Mouse (Mus musculus) kidney, adult 11 months (tissue): Measurements from ENCODE around the gene Usp37.

ENCODE experiments used
- DNase-seq: peaks from one replicate; pipeline ENCODE4 v3.0.0; 2022

Gene Usp37

GRCm38 (mm10) chr1:74396456-74397222, 147.4 kb downstream of the Usp37 start:
- peak; percentile 64 for DNase-seq

- DNase-seq: peak; percentile 32
These were observed 148.8 kb downstream of the Usp37 start for GRCm38 (mm10) chr1:74395290-74395689.

GRCm38 (mm10) chr1:74394858-74395257, 149.2 kb downstream of the Usp37 start:
- DNase-seq: no peak

- DNase-seq: peak; percentile 28
These were observed 149.8 kb downstream of the Usp37 start for GRCm38 (mm10) chr1:74394311-74394710.

GRCm38 (mm10) chr1:74393697-74394096, 150.4 kb downstream of the Usp37 start:
- DNase-seq: no peak

DNA sequence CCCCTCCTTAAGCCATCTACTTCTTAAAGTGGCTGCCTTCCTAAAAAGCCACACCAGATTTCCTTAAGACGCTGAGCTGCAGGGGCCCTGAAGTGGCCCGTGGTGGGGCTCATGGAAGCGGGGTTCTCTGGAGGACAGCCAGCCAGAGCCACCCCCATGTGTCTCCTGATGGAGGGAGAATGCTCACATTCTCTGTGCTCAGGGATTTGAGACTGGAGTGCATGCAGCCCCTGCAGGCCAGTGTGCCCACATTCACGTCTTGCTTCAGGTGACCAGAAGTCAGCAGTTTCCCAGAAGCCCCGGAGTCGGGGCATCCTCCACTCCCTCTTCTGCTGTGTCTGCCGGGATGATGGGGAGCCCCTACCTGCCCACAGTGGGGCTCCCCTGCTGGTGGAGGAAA, 151.1 kb downstream of the Usp37 start:
- peak; percentile 52 for DNase-seq

GRCm38 (mm10) chr1:74392446-74392994, 151.6 kb downstream of the Usp37 start:
- peak; percentile 82 for DNase-seq

GRCm38 (mm10) chr1:74391844-74392441, 152.1 kb downstream of the Usp37 start:
- DNase-seq: peak; percentile 84

GRCm38 (mm10) chr1:74390924-74391748, 152.9 kb downstream of the Usp37 start, which contains the start of gene Ctdsp1:
Gene Ctdsp1, plus strand, starts transcription at chr1:74391509.
- DNase-seq: peak; percentile 98

DNA sequence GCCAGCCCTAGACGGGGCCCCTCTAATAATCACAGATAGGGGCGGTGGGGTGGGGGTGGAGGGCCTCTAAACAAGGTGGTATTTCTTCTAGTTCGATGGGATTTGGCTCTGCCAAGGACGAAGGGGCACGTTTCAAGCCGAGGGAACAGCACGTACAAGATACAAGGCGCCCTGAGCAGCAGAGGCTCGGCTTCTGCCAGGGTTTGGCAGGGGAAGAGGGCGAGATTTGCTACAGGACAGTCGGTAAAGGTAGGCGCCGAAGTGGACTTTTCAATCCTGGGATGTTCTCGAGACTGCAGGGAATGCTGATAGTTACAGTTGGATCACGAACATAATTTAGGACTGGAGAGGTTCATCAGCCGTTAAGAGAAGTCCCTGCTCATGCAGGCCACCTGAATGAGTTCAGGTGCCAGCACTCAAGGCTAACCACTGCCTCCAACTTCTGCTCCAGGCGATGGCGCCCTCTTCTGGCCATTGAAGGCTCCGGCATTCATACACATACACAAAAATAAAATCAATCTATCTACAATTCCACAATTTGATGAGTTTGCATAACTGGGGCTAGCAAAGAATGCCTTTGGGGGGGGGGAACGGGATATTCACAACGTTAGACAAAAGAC, 153.7 kb downstream of the Usp37 start:
- DNase-seq: peak; percentile 53

DNA sequence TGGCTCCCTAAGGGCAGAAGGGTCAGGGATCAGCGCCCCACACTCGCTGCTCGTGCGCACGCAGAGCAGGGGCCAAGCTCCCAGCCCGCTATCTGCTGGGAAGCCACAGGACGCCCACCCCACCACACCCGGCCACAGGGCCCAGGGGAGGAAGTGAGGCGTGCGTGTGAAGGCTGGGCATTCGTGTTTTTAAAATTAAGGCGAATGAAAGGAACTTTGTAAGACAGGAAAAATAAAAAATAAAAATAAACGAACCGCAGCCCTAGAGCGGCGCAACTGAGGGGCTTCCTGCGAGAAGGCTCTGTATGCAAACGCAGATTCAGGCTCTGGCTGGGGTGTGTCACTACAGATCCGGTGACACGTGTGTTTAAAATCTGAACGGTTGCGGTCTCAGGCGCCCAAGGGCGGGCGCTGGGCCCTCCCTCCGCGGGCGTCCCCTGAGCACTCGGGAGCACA, 154.2 kb downstream of the Usp37 start:
- DNase-seq: peak; percentile 37

DNA sequence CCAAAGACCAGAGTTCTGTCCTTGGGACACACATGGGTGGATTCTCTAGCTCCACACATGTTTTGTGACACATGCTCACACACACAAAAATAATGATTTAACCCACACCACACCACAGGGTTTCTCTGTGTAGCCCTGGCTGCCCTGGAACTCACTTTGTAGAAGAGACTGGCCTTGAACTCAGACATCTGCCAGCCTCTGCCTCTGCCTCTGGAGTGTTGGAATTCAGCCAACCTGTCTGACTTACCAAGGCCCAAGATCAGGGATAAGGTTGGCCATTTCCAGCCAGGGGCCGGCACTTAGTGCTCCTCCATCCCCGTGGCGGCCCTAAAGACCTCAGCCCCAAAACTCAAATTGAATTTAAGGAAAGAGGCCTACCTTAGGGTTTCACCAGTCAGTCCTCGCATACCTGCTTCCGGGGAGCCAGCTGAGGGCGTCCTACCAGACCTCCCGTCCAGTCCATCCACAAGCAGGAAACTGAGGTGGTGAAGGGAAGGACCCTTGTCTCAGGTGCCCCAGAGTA, 155.6 kb downstream of the Usp37 start:
- no peak for DNase-seq

- peak; percentile 33 for DNase-seq
These were observed 156.6 kb downstream of the Usp37 start for GRCm38 (mm10) chr1:74387386-74387988.

DNA sequence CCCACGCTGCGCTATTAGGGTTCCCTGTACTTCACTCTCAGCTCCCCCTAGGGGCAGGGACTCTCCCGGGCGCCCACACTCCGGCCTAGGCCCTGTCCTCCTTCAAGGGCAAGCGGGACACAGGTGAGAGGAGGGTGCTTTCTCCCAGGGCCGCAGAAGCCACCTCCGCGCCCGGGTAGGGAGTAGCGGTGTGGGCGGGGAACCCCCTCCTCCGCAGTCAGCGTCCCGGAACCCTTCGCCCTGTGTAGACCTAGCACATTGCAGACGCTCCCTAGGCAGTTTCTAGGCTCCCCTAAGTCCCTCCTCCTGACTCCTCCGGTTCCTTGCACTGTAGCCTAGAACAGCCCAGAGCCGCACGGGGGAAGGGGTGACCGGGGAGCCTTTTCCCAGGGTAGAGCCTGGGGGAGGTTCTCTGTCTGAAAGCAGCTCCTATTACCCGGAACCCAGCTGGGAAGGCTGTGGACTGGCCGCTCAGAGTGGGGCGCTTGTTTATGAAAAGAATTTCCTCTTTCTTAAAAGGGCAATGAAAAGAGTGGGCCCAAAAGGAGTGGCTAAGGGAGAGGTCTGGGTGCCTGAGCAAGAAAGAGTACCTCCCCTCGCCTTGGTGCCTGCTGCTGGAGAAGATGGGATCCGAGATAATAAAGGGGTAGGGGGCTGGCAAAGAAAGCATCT, 157.2 kb downstream of the Usp37 start:
- peak; percentile 98 for DNase-seq

DNA sequence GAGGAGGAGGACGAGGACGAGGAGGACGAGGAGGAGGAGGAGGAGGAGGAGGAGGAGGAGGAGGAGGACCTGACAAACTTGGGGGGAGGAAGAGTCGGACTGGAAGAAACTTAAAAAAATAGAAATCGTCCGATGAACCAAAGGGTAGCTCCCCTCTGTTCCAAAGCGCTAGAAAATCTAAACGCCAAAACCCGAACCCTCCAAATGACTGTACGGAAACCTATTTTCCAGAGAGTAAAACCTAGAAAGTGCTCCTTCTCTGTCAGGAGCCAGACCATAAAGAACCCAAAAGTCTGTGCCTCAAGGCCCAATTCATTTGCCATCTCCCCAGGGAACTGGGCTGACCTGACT, 157.7 kb downstream of the Usp37 start:
- no peak for DNase-seq

DNA sequence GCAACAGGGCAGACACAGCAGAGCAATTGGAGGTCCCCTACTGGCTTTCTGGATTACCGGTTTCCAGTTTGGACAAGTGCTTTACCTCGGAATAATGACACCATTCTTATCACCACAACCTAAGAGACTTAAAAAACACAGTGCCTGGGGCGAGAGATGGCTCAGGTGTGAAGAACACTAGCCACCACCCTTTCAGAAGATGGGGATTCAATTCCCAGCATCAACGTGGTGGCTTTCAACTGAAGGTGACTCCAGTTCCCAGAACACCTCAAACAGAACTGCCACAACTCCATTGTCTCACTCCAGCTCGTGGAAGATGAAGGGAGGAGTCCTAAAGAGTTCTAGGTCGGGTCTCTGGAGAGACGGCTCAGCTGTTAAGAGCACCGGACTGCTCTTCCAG, 158.6 kb downstream of the Usp37 start:
- DNase-seq: no peak
